Comparison of ENCODE assay signal across 8 mouse cellular contexts in the genomic region with DNA sequence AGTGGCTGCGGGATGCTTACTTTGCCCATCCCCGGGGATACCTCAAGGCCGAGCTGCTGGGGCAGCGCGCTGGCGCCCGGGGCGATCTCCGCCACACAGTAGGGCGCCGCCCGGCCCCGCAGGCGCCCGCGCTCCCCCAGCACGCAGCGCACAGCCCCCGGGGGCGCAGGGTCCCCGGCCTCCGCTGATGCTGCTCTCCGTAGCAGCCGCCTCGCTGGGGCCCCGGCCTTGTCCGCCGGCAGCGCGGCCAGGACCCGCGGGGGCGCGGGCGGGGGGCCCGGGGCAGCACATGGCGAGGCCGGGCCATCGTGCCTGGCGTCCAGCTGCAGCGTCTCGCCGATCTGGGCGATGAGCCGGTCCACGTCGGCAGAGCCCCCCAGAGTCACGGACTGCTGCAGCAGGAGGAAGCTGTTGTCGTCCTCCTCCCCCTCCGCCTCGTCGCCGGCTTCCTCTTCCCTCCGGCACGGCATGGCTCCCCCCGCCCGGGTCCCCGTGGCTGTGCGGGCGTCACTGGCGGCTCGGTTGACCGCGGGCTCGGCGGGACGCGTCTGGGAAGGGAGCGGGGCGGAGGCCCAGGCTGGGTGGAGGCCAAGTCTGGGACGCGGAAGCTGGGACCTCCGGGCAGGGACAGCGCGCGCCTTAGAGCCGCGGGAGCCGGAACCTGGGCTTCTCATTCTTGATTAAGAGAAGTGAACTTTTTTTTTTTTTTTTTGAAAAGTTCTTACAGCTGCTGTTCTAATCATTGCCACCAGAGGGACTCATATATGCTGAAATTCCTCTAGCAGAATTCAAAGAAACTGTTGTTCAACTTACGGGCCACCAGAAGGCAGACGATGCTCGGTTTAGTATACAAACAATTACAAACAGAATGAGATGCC. TPM values are rescaled to one million over a fixed set of nuclear protein-coding genes. Genes with fewer than 3 reads are reported as not detected.
DNase-seq lines count a peak whose midpoint lies in the region; ATAC-seq lines count a peak whose summit lies in the region.

Gene Peg12, minus strand, starts transcription at position 633 of the 878 bp plus-strand sequence.

- H3K4me2 ChIP-seq in hindbrain, embryonic 12.5 days (replicated peaks), result peak within 1 kb of the TSS; percentile 57

- 16% methylated on average over 74 of the region's 82 CpGs for WGBS in hindbrain, embryonic 12.5 days

- 0 out of 2 replicates have a peak, but pooled peaks cover 2% of the 10 kb centered on the region for H3K4me1 ChIP-seq in hindbrain, embryonic 12.5 days

- DNase-seq in R1 (ENCODE audit: low read depth, low spot score), result peak; percentile 86
- peak; percentile 8 for DNase-seq in cerebellum, adult 8-10 months
- DNase-seq in frontal cortex, postnatal 14 days (ENCODE audit: low spot score in 2 of 2), result peak; percentile 6 to 19
- peak; percentile 14 to 23 for DNase-seq in layer of hippocampus, postnatal 36 days
- peak; percentile 75 to 83 for DNase-seq in lung, postnatal 4 days
- DNase-seq in right cerebral cortex, postnatal 10 days (ENCODE audit: low spot score in 2 of 2), result peak; percentile 45
- peak; percentile 56 to 67 for DNase-seq in urinary bladder, postnatal 4 days (ENCODE audit: low spot score in 2 of 2)

- peak; percentile 72 for ATAC-seq in hindbrain, embryonic 12.5 days (ENCODE audit: low FRiP score)

- peak within 1 kb of the TSS; percentile 68 for H3K4me3 ChIP-seq in hindbrain, embryonic 12.5 days

- H3K9me3 ChIP-seq in hindbrain, embryonic 12.5 days (replicated peaks), result peaks cover 23% of the 10 kb centered on the region

- H3K27ac ChIP-seq in hindbrain, embryonic 12.5 days, result peak within 1 kb of the TSS; percentile 89

- no peaks in the 10 kb centered on the region for H3K36me3 ChIP-seq in hindbrain, embryonic 12.5 days

- H3K9ac ChIP-seq in hindbrain, embryonic 12.5 days, result peak within 1 kb of the TSS; percentile 87

- no peaks in the 10 kb centered on the region for H3K27me3 ChIP-seq in hindbrain, embryonic 12.5 days

RNA-seq across cellular contexts. Expression of gene Peg12, which starts in this region (rescaled TPM):
- polyA plus RNA-seq in hindbrain, embryonic 12.5 days (2016; fragmentation: Nextera tagmentation; extraction: Ambion mirVana), result 47.3 and 48.5 TPM in 2 replicates
- under 1 TPM; 0.42 to 0.56 TPM for total RNA-seq in layer of hippocampus, postnatal 36 days (2021)

Comparison
In these comparisons a context has a peak if more than half of its experiments do, and no peak if none do; other contexts are left out.
1. Peak in every context shown above with its lines: DNase-seq, ATAC-seq, H3K4me3 ChIP-seq and H3K27ac ChIP-seq.
2. Peak in DNase-seq in layer of hippocampus, postnatal 36 days; RNA of the gene not detected or under 1 TPM.
3. DNase-seq: peak in every context shown above with its lines; median percentile 86 in R1; 79 in lung, postnatal 4 days; 62 in urinary bladder, postnatal 4 days; 45 in right cerebral cortex, postnatal 10 days; 18 in layer of hippocampus, postnatal 36 days; 12 in frontal cortex, postnatal 14 days; 8 in cerebellum, adult 8-10 months.